Mouse (Mus musculus): ENCODE data around the gene Tbcd.
"Not testable (repeated sequence)": the region's sequence is repeated elsewhere in the genome, so short reads cannot be mapped to it uniquely, and the experiment has no call there.

Gene Tbcd

GRCm38 (mm10) chr11:121655807-121656511 is 204.2 kb downstream of the Tbcd start:
- DNase-seq, result no peak

- DNase-seq, result no peak
These were observed 206.4 kb downstream of the Tbcd start for GRCm38 (mm10) chr11:121658151-121658550.

- not testable (repeated sequence) for DNase-seq
These were observed 208.9 kb downstream of the Tbcd start for GRCm38 (mm10) chr11:121660604-121661003.

GRCm38 (mm10) chr11:121661116-121661515 is 209.4 kb downstream of the Tbcd start:
- no peak for DNase-seq
